Mouse (Mus musculus): ENCODE data around the gene Foxe3.

GRCm38 (mm10) chr4:114946416-114946815 lies 20.6 kb upstream of the Foxe3 start:
- TF ChIP-seq CTCF (IDR thresholded peaks at IDR 0.05; ENCODE audit: low read depth), result no peak
- no peak for TF ChIP-seq EP300 (IDR thresholded peaks at IDR 0.05; ENCODE audit: low read depth)

All from liver, embryonic 14.5 days (tissue).